Mouse (Mus musculus) spleen, adult 18-20 months (tissue): ENCODE results near the gene Bcam.

Experiments
- DNase-seq, 2 experiments: peaks; one replicate each; pipeline ENCODE4 v3.0.0; 2022; ENCODE audit warnings: mixed read lengths in 2 of 2

Bcam gene

DNA sequence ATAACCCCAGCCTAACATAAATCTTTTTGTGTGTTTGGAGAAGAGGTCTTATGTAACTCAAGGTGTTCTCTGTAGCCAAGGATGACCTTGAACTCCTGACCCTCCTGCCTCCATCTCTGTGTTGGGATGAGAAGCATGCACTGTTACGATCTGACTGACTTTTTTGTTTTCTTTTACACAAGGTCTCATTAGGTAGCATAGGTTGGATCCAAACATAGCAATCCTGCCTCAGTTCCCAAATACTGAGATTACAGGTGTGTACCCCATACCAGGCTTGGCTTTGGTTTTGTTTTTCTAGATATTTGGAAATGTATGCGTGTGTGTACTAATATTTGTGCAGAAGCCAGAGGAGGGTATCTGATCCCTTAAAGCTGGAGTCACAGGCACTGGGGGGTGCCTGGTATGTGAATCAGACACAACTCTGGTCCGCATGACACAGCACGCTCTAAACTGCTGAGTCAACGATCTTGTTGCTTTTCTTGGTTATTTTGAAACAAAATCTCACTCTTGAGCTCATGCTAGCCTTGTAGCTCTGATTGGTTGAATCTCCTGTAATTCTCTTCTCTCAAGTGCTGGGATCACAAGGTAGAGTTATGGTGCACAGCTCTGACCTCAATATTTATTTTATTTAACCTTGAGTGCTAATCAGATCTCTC lies 52.4 kb downstream of the Bcam start:
- no peak for DNase-seq

DNA sequence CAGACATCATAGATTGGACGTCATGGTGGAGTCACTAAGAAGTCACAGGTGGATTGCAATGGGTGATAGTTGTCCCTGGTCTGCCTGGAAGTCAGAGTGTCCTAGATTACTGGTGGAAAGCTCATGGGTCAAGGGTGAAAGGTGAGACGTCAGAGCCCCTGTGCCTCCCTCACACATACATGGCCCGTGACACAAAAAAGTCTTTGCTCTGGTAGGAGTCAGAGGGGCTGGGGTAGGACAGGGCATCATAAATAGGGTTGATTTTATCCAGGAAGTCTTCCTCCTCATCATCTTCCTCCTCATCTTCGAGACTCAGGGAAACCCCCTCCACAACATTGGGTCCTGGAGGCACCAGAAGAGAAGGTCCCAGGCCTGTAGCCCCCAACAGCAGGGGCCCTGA lies 53.5 kb downstream of the Bcam start:
- DNase-seq, result no peak

DNA sequence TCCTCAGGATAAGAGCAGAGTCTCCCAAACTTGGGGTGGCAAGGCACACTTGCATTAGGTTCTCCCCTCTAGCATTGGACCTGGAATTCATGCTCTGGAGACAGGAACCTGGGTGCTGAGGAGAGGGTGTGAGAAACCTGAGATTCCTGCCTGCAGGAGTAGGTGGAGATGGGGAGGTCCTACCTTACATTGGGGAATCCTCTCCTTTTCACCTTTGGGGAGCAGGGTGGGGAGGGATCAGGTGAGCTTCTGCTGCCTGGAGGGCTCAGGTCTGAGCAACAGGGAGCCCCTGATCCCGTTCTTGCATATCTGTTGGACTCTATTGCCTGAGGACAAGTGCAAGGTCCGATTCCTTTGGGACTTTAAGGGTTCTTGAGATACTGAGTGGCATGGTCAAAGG lies 54.0 kb downstream of the Bcam start:
- DNase-seq, result no peak

DNA sequence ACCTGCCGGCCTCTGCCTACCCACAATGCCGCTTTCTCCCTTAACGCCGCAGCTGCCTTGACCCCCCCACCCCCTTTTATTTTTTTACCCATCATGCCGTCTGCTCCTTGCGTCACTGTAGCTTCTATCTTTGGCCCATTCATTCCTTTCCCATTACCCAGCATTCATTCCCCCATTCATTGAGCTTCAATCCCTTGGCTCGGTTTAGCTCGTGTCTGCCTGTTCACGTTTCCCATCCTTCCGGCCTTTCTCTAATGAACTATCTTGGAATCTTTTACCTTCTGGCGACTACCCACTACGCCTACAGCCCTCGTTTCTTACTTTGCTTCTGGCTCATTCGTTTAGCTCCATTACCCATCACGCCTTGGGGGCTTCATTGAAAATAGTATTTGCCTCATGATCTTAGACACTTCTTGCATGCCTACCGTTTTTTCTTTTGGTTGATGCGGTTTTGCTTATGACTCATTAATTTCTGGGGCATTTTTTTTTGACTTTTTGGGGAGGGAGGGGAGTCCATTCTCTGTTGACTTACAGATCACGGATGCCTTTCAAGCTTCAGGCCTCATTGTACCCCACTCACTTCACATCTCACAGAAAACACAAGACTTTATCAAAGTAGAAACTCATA lies 54.6 kb downstream of the Bcam start:
- DNase-seq, result no peak

DNA sequence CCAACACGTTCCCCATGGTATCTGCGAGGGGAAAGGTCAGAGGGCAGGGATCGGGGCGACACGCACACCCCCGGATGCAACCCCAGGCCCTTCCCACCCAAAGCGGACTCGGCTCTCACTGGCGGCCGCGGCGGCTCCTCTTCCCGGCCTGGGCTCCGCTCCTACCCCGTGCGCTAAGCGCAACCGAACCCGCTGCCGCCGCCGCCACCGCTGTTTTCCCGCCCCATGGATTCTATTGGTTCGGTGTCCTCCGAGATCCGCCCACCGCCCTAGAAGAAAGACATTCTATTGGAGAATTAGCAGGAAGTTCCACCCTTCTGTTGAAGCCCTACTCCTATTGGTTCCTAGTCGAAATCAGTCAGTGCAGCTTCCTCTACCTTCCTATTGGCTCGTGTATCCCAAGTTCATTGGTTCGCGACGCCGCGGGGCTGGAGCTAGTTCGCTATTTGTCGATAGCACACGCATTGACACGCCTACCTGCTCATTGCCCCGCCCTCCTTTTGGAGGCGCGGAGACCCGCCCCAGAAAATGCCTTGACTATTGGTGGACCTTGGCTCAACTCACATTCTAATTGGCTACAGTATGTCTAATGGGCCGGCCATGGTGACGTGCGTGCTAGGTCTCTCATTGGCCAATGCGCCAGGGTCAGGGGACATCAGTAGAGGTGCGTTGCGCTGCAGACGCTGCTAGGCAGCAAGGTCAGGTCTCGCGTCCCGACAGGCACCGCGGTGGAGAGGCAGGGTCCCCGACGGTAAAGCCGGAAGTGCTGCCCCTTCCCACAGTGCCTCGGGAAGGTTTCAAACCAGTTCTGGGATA lies 55.4 kb downstream of the Bcam start, which contains the start of gene Tomm40:
TSS of gene Tomm40 (minus strand) at position 200 of the 816 bp plus-strand sequence.
- peak; percentile 95 to 99 for DNase-seq

DNA sequence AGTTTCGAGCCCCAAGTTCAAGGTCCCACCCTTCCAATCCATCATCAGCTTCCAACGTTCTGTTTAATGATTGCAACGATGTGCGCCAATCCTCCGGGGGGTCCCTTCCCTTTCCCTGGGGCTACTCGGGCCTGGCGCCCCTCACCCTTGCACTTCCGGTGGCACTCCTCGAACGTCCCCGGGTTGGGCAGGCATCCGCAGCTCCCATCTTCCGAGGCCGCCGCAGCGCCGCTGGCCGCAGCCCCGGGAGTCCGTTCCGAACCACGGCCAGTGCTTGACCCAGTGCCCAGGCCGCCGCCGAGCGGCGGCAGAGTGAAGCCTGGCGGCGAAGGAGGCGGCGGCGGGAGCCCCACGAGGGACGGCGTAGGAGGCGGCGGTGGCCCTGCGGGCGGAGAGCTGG lies 56.0 kb downstream of the Bcam start:
- no peak for DNase-seq

DNA sequence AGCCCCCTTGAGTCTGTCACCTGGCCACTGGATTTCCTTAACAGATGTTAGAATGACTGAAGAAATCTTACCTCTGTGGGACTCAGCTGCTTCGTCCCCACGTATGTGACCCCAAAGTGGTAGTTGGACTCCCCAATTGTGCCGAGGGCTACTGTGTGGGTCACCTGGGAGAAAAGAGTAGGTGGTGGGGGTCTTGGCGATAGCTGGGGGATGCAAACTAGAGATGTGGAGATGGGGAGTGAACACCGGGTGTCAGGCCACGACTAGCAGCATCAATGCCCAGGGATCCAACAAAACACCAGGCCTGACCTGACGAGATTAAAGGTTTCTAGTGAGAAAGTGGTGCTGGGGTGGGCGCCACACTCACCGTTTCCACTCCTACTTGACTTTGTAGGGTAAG lies 57.2 kb downstream of the Bcam start:
- DNase-seq, result no peak

DNA sequence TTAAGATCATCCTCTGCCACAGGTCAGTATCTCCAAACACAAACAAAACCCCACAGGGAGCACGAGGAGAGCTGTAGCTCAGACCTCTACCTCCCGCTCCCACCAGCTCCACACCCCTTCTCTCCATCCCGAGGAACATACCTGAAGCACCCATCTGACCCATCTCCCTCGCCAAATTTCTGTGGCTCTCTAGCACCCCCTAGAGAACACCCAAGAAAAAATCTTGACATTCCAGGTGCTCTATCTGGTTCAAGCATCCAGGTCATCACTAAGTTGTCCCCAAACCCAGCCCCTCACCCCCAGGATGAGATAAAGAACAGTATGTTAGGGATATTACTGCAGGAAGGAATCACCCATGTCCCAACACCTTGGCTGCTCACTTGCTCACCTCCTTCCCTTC lies 57.6 kb downstream of the Bcam start:
- DNase-seq, result peak in 1 of 2 experiments; percentile 34

DNA sequence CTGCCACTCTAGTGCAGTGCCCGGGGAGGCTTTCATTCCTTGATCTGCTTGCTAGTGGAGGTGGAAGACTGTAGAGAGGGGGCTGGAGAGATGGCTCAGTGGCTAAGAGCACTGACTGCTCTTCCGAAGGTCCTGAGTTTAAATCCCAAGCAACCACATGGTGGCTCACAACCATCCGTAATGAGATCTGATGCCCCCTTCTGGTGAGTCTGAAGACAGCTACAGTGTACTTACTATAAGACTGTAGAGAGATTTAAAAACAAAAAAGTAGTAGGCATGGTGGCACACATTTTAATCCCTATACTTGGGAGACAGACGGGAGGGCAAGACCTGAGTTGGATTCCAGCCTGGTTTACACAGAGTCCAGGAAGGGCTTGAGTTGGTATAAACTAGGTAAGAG lies 58.4 kb downstream of the Bcam start:
- DNase-seq, result no peak

DNA sequence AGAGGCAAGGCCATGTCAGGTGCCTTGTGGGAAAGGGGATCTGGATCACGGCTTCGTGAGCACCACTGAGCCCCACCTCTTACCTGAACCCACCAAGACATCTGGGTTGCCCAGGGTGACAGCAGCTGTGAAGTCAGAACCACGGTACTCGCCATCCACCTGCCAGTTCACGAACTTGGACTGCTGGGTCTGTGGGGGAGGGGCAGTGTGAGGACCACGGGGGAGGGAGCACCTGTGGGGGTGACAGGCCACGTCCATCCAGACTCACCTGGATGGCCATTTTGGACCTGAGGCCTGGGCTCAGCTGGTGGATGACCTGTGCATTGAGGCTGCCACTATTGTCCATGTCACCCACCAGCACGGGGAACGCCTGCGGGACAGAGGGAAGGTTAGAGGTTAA lies 60.2 kb downstream of the Bcam start:
- DNase-seq, result no peak
